Mouse (Mus musculus) heart, embryonic 12.5 days (tissue): Measurements from ENCODE around the gene Kif1bp. TPM values are rescaled to one million over a fixed set of nuclear protein-coding genes. Genes with fewer than 3 reads are reported as not detected.
A peak's percentile ranks its signal among the peaks of the same experiment; 100 is the strongest.

Source experiments
- ATAC-seq: fragments of 200-750 bp; cut with Nextera tagmentation; 2 replicates; pipeline ENCODE4 v1.8.0; 2017; ENCODE audit warnings: moderate TSS enrichment, moderate library complexity; ENCODE audit not compliant: insufficient number of reproducible peaks, low FRiP score
- H3K27ac ChIP-seq: fragments of 300-500 bp; sonication (generic); 2 replicates; pipeline ENCODE4 v1.5.1; 2016; ENCODE audit warnings: mild to moderate bottlenecking, moderate library complexity; ENCODE audit not compliant: poor library complexity, severe bottlenecking
- H3K27me3 ChIP-seq: fragments of 300-500 bp; sonication (generic); replicated peaks from 2 replicates; pipeline ENCODE4 v1.6.1; 2016; ENCODE audit warnings: mild to moderate bottlenecking, moderate library complexity
- H3K36me3 ChIP-seq: fragments of 300-500 bp; sonication (generic); 2 replicates; pipeline ENCODE4 v1.6.1; 2016; ENCODE audit warnings: mild to moderate bottlenecking, moderate library complexity
- H3K4me1 ChIP-seq: fragments of 300-500 bp; sonication (generic); replicated peaks from 2 replicates; pipeline ENCODE4 v1.6.1; 2016; ENCODE audit warnings: mild to moderate bottlenecking
- H3K4me2 ChIP-seq: fragments of 300-500 bp; sonication (generic); 2 replicates; pipeline ENCODE4 v1.6.1; 2016; ENCODE audit warnings: mild to moderate bottlenecking, moderate library complexity
- H3K4me3 ChIP-seq: fragments of 300-500 bp; sonication (generic); 2 replicates; pipeline ENCODE4 v1.5.1; 2016; ENCODE audit warnings: mild to moderate bottlenecking
- H3K9ac ChIP-seq: fragments of 300-500 bp; sonication (generic); 2 replicates; pipeline ENCODE4 v1.6.1; 2016; ENCODE audit warnings: mild to moderate bottlenecking, moderate library complexity
- H3K9me3 ChIP-seq: fragments of 300-500 bp; sonication (generic); replicated peaks from 2 replicates; pipeline ENCODE4 v1.6.1; 2016; ENCODE audit warnings: mild to moderate bottlenecking, moderate library complexity
- WGBS: fragments of 180-500 bp; shearing (Covaris S2); methylation state at CpG from one replicate; pipeline ENCODE4 v1.1.7; 2016; 5-methylcytosine and 5-hydroxymethylcytosine counted together
- polyA plus RNA-seq: library from polyadenylated mRNA; unstranded; fragments of >200 nt; fragmentation: Nextera tagmentation; extraction: Ambion mirVana; gene quantifications from 2 replicates; pipeline ENCODE4 v1.2.1, GENCODE M21; 2016

Gene Kif1bp
- polyA plus RNA-seq, 1 experiment from 2014 or later: 34.4 TPM

GRCm38 (mm10) chr10:62555705-62556557 lies 22.3 kb downstream of the Kif1bp start:
- 71% methylated on average over 11 of the region's 11 CpGs for WGBS
- Histone ChIP-seq H3K4me1 (no peaks in the 10 kb centered on the region), H3K9ac (no peak overlapping the region), H3K4me2 (no peak overlapping the region), H3K27ac (no peak overlapping the region), H3K36me3 (peaks cover 42% of the 10 kb centered on the region), H3K4me3 (no peak overlapping the region), H3K9me3 (no peaks in the 10 kb centered on the region), H3K27me3 (no peaks in the 10 kb centered on the region)
- no peak for ATAC-seq

- Histone ChIP-seq H3K27ac (no peak overlapping the region), H3K4me2 (no peak overlapping the region), H3K9me3 (no peaks in the 10 kb centered on the region), H3K9ac (no peak overlapping the region), H3K36me3 (peaks cover 19% of the 10 kb centered on the region), H3K4me1 (peaks cover 3% of the 10 kb centered on the region; the same call in 1 of the 2 replicates), H3K4me3 (no peak overlapping the region), H3K27me3 (no peaks in the 10 kb centered on the region)
- ATAC-seq: no peak
- 60% methylated on average over 12 of the region's 12 CpGs for WGBS
Observed at GRCm38 (mm10) chr10:62553611-62554091, 24.6 kb downstream of the Kif1bp start.

- Histone ChIP-seq H3K27ac (no peak overlapping the region), H3K27me3 (no peaks in the 10 kb centered on the region), H3K9me3 (no peaks in the 10 kb centered on the region), H3K4me3 (no peak overlapping the region), H3K4me1 (peaks cover 3% of the 10 kb centered on the region; the same call in 1 of the 2 replicates), H3K9ac (no peak overlapping the region), H3K36me3 (no peaks in the 10 kb centered on the region), H3K4me2 (no peak overlapping the region)
- no peak for ATAC-seq
- 79% methylated on average over 7 of the region's 7 CpGs for WGBS
Observed at GRCm38 (mm10) chr10:62550787-62551300, 27.4 kb downstream of the Kif1bp start.

GRCm38 (mm10) chr10:62549523-62550166 lies 28.6 kb downstream of the Kif1bp start:
- Histone ChIP-seq H3K36me3 (no peaks in the 10 kb centered on the region), H3K27ac (no peak overlapping the region), H3K4me3 (no peak overlapping the region), H3K9ac (no peak overlapping the region), H3K4me2 (peak overlapping the region; percentile 7; the same call in 1 of the 2 replicates), H3K27me3 (no peaks in the 10 kb centered on the region), H3K9me3 (no peaks in the 10 kb centered on the region), H3K4me1 (peaks cover 3% of the 10 kb centered on the region; the same call in 1 of the 2 replicates)
- ATAC-seq: 0 out of 2 replicates have a peak, but pooled peaks have one; percentile 29
- 30% methylated on average over 13 of the region's 16 CpGs for WGBS

GRCm38 (mm10) chr10:62546441-62546840 lies 31.8 kb downstream of the Kif1bp start:
- Histone ChIP-seq H3K36me3 (no peaks in the 10 kb centered on the region), H3K4me1 (peaks cover 11% of the 10 kb centered on the region; the same call in 1 of the 2 replicates), H3K27ac (no peak overlapping the region), H3K4me3 (no peak overlapping the region), H3K27me3 (no peaks in the 10 kb centered on the region), H3K9ac (no peak overlapping the region; the same call in none of the 2 replicates), H3K4me2 (no peak overlapping the region), H3K9me3 (no peaks in the 10 kb centered on the region)
- ATAC-seq: no peak
- WGBS: 79% methylated on average over 10 of the region's 10 CpGs

GRCm38 (mm10) chr10:62545759-62546158 lies 32.5 kb downstream of the Kif1bp start:
- Histone ChIP-seq H3K27me3 (no peaks in the 10 kb centered on the region), H3K9me3 (no peaks in the 10 kb centered on the region), H3K4me2 (no peak overlapping the region), H3K36me3 (no peaks in the 10 kb centered on the region), H3K4me3 (no peak overlapping the region), H3K4me1 (peaks cover 13% of the 10 kb centered on the region), H3K9ac (no peak overlapping the region), H3K27ac (no peak overlapping the region)
- ATAC-seq: no peak

DNA sequence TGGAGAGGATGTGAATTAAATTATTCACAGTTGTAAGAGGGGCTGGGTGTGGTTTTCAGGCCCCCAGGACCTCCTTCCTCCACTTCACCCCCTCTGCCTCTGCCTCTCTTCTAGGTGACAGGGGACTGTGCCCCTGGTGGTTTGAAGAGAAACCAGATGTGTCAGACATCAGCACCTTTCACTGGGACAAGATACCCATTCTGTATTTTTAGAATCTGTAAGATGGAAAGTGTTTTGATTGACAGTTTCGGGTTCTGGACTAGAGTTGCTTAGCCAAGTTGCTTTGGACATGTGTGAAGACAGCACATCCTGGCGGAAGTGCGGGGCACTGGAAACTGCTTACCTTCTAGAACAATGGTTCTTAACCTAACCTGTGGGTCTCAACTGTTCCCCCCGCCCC lies 33.9 kb downstream of the Kif1bp start:
- no peaks in the 10 kb centered on the region for H3K36me3 ChIP-seq
- H3K27ac ChIP-seq: no peak overlapping the region
- peaks cover 11% of the 10 kb centered on the region for H3K4me1 ChIP-seq
- no peaks in the 10 kb centered on the region for H3K27me3 ChIP-seq
- no peak for ATAC-seq
- H3K9ac ChIP-seq: no peak overlapping the region
- H3K4me3 ChIP-seq: no peak overlapping the region
- WGBS: 76% methylated on average over 4 of the region's 4 CpGs
- H3K4me2 ChIP-seq: no peak overlapping the region
- H3K9me3 ChIP-seq: no peaks in the 10 kb centered on the region

GRCm38 (mm10) chr10:62543399-62543808 lies 34.9 kb downstream of the Kif1bp start:
- H3K4me3 ChIP-seq: no peak overlapping the region
- no peaks in the 10 kb centered on the region for H3K9me3 ChIP-seq
- 71% methylated on average over 12 of the region's 12 CpGs for WGBS
- H3K9ac ChIP-seq: no peak overlapping the region
- no peak overlapping the region for H3K4me2 ChIP-seq
- H3K27ac ChIP-seq: no peak overlapping the region
- H3K27me3 ChIP-seq: no peaks in the 10 kb centered on the region
- peaks cover 11% of the 10 kb centered on the region for H3K4me1 ChIP-seq
- ATAC-seq: no peak
- H3K36me3 ChIP-seq: no peaks in the 10 kb centered on the region

DNA sequence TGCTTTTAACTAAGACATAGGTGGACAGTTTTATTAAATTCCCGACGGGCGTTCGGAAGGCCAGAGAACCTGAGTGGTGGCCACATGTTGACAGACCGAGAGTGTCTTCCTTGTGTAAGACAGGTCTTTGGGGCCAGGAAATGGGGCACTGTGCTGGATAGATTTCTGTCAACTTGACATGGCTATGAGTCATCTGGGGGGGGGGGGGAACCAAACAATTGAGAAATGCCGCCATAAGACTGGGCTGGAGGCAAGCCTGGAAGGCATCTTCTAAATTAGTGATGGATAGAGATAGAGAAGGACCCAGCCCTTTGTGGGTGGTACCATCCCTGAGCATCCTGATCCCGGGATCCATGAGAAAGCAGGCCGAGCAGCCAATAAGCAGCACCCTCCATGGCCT lies 35.3 kb downstream of the Kif1bp start:
- H3K9me3 ChIP-seq: no peaks in the 10 kb centered on the region
- no peaks in the 10 kb centered on the region for H3K27me3 ChIP-seq
- H3K9ac ChIP-seq: no peak overlapping the region
- H3K4me2 ChIP-seq: no peak overlapping the region
- H3K4me3 ChIP-seq: no peak overlapping the region
- ATAC-seq: no peak
- no peak overlapping the region for H3K27ac ChIP-seq
- WGBS: 86% methylated on average over 8 of the region's 8 CpGs
- H3K4me1 ChIP-seq: peaks cover 11% of the 10 kb centered on the region
- H3K36me3 ChIP-seq: no peaks in the 10 kb centered on the region

GRCm38 (mm10) chr10:62542507-62542906 lies 35.8 kb downstream of the Kif1bp start:
- Histone ChIP-seq H3K9ac (no peak overlapping the region), H3K4me2 (no peak overlapping the region), H3K27me3 (no peaks in the 10 kb centered on the region), H3K9me3 (no peaks in the 10 kb centered on the region), H3K4me3 (no peak overlapping the region), H3K4me1 (peaks cover 11% of the 10 kb centered on the region), H3K36me3 (no peaks in the 10 kb centered on the region), H3K27ac (no peak overlapping the region)
- WGBS: 95% methylated on average over 10 of the region's 12 CpGs
- no peak for ATAC-seq

GRCm38 (mm10) chr10:62541499-62541898 lies 36.8 kb downstream of the Kif1bp start:
- no peaks in the 10 kb centered on the region for H3K27me3 ChIP-seq
- H3K36me3 ChIP-seq: no peaks in the 10 kb centered on the region
- no peak overlapping the region for H3K4me3 ChIP-seq
- no peak overlapping the region for H3K4me2 ChIP-seq
- no peak for ATAC-seq
- H3K4me1 ChIP-seq: peaks cover 11% of the 10 kb centered on the region
- H3K9ac ChIP-seq: no peak overlapping the region
- WGBS: 85% methylated on average over 12 of the region's 12 CpGs
- no peaks in the 10 kb centered on the region for H3K9me3 ChIP-seq
- H3K27ac ChIP-seq: no peak overlapping the region
